Mouse (Mus musculus): ENCODE measurements around the gene Hoxa4.

Hoxa4 gene

GRCm38 (mm10) chr6:52177806-52178205 is 13.7 kb downstream of the Hoxa4 start:
- DNase-seq: no peak

GRCm38 (mm10) chr6:52177061-52177735 is 14.4 kb downstream of the Hoxa4 start, which contains the start of gene 5730596B20Rik:
Gene 5730596B20Rik (plus strand): TSS chr6:52177498.
- DNase-seq: no peak

GRCm38 (mm10) chr6:52176391-52176790 is 15.2 kb downstream of the Hoxa4 start:
- DNase-seq: no peak

GRCm38 (mm10) chr6:52175864-52176263 is 15.7 kb downstream of the Hoxa4 start:
- DNase-seq: no peak

GRCm38 (mm10) chr6:52174968-52175751 is 16.4 kb downstream of the Hoxa4 start:
- DNase-seq: no peak

GRCm38 (mm10) chr6:52173648-52174047 is 17.9 kb downstream of the Hoxa4 start:
- DNase-seq: no peak

GRCm38 (mm10) chr6:52172501-52172900 is 19.1 kb downstream of the Hoxa4 start:
- no peak for DNase-seq

- DNase-seq: no peak
Measured at GRCm38 (mm10) chr6:52171938-52172337, 19.6 kb downstream of the Hoxa4 start.

GRCm38 (mm10) chr6:52171331-52171730 is 20.2 kb downstream of the Hoxa4 start:
- no peak for DNase-seq

- DNase-seq: no peak
Measured at GRCm38 (mm10) chr6:52170898-52171223, 20.7 kb downstream of the Hoxa4 start.

- no peak for DNase-seq
Measured at GRCm38 (mm10) chr6:52170166-52170897, 21.2 kb downstream of the Hoxa4 start.

GRCm38 (mm10) chr6:52169499-52170165 is 21.9 kb downstream of the Hoxa4 start:
- DNase-seq: no peak

- DNase-seq: no peak
Measured at GRCm38 (mm10) chr6:52168191-52169055, 23.1 kb downstream of the Hoxa4 start.

- no peak for DNase-seq
Measured at GRCm38 (mm10) chr6:52167736-52168161, 23.8 kb downstream of the Hoxa4 start.

GRCm38 (mm10) chr6:52167176-52167575 is 24.4 kb downstream of the Hoxa4 start:
- DNase-seq: no peak

- DNase-seq: no peak
Measured at GRCm38 (mm10) chr6:52166431-52167077, 25.0 kb downstream of the Hoxa4 start.

GRCm38 (mm10) chr6:52165441-52166370 is 25.8 kb downstream of the Hoxa4 start:
- DNase-seq: no peak

GRCm38 (mm10) chr6:52164626-52165440 is 26.7 kb downstream of the Hoxa4 start, which contains the start of gene Hoxa2:
Gene Hoxa2 (minus strand): TSS chr6:52164831.
- DNase-seq: no peak

GRCm38 (mm10) chr6:52164051-52164625 is 27.4 kb downstream of the Hoxa4 start:
- DNase-seq: no peak

Data from cerebellum, adult 11 months (tissue).